Mouse (Mus musculus) midbrain, embryonic 12.5 days (tissue): ENCODE results near the gene Depdc5. TPM values are rescaled to one million over a fixed set of nuclear protein-coding genes. Genes with fewer than 3 reads are reported as not detected.
A peak's percentile ranks its signal among the peaks of the same experiment; 100 is the strongest.

Experiments used
- ATAC-seq: fragments of 200-750 bp; cut with Nextera tagmentation; 2 replicates; pipeline ENCODE4 v1.8.0; 2017; ENCODE audit warnings: low read depth, moderate TSS enrichment, moderate library complexity; ENCODE audit not compliant: low FRiP score
- H3K27ac ChIP-seq: fragments of 300-500 bp; sonication (generic); replicated peaks from 2 replicates; pipeline ENCODE4 v1.5.1; 2016; ENCODE audit warnings: mild to moderate bottlenecking
- H3K27me3 ChIP-seq: fragments of 300-500 bp; sonication (generic); 2 replicates; pipeline ENCODE4 v1.6.1; 2016; ENCODE audit warnings: mild to moderate bottlenecking
- H3K36me3 ChIP-seq: fragments of 300-500 bp; sonication (generic); 2 replicates; pipeline ENCODE4 v1.6.1; 2016
- H3K4me1 ChIP-seq: fragments of 300-500 bp; sonication (generic); 2 replicates; pipeline ENCODE4 v1.6.1; 2016
- H3K4me2 ChIP-seq: fragments of 300-500 bp; sonication (generic); replicated peaks from 2 replicates; pipeline ENCODE4 v1.6.1; 2016; ENCODE audit warnings: mild to moderate bottlenecking, moderate library complexity
- H3K4me3 ChIP-seq: fragments of 300-500 bp; sonication (generic); 2 replicates; pipeline ENCODE4 v1.5.1; 2016; ENCODE audit warnings: mild to moderate bottlenecking
- H3K9ac ChIP-seq: fragments of 300-500 bp; sonication (generic); replicated peaks from 2 replicates; pipeline ENCODE4 v1.6.1; 2016; ENCODE audit warnings: mild to moderate bottlenecking, moderate library complexity
- H3K9me3 ChIP-seq: fragments of 300-500 bp; sonication (generic); 2 replicates; pipeline ENCODE4 v1.6.1; 2016; ENCODE audit warnings: mild to moderate bottlenecking
- WGBS: fragments of 180-500 bp; shearing (Covaris S2); methylation state at CpG from one replicate; pipeline ENCODE4 v1.1.7; 2016; 5-methylcytosine and 5-hydroxymethylcytosine counted together
- polyA plus RNA-seq: library from polyadenylated mRNA; unstranded; fragments of >200 nt; fragmentation: Nextera tagmentation; extraction: Ambion mirVana; gene quantifications from 2 replicates; pipeline ENCODE4 v1.2.1, GENCODE M21; 2016

Gene Depdc5
- polyA plus RNA-seq, 1 experiment from 2014 or later, result 41.6 TPM

GRCm38 (mm10) chr5:32987873-32988272 lies 124.4 kb downstream of the Depdc5 start:
- Histone ChIP-seq H3K4me3 (no peak overlapping the region), H3K27ac (no peak overlapping the region), H3K9me3 (no peaks in the 10 kb centered on the region), H3K9ac (no peak overlapping the region), H3K4me2 (no peak overlapping the region), H3K27me3 (no peaks in the 10 kb centered on the region), H3K4me1 (peaks cover 6% of the 10 kb centered on the region; the same call in 1 of the 2 replicates), H3K36me3 (peaks cover 48% of the 10 kb centered on the region)
- 0 out of 2 replicates have a peak, but pooled peaks have one; percentile 41 for ATAC-seq
- 77% methylated on average over 1 of the region's 1 CpGs for WGBS

- no peak for ATAC-seq
- H3K27me3 ChIP-seq, result no peaks in the 10 kb centered on the region
- no peak overlapping the region for H3K4me3 ChIP-seq
- WGBS, result 84% methylated on average over 13 of the region's 13 CpGs
- no peak overlapping the region for H3K9ac ChIP-seq
- H3K9me3 ChIP-seq, result no peaks in the 10 kb centered on the region
- H3K4me1 ChIP-seq, result peaks cover 8% of the 10 kb centered on the region; the same call in 1 of the 2 replicates
- H3K4me2 ChIP-seq, result no peak overlapping the region
- H3K27ac ChIP-seq, result no peak overlapping the region
- H3K36me3 ChIP-seq, result peaks cover 25% of the 10 kb centered on the region
Observed at GRCm38 (mm10) chr5:32989959-32990640, 126.6 kb downstream of the Depdc5 start.

- 82% methylated on average over 8 of the region's 8 CpGs for WGBS
- H3K9me3 ChIP-seq, result no peaks in the 10 kb centered on the region
- no peak overlapping the region for H3K27ac ChIP-seq
- 0 out of 2 replicates have a peak overlapping the region, but pooled peaks have one; percentile 15 for H3K9ac ChIP-seq
- no peak overlapping the region for H3K4me2 ChIP-seq
- peaks cover 6% of the 10 kb centered on the region; the same call in 1 of the 2 replicates for H3K4me1 ChIP-seq
- no peaks in the 10 kb centered on the region for H3K27me3 ChIP-seq
- H3K36me3 ChIP-seq, result peaks cover 19% of the 10 kb centered on the region
- ATAC-seq, result no peak
- H3K4me3 ChIP-seq, result no peak overlapping the region
Observed at GRCm38 (mm10) chr5:32991152-32991551, 127.7 kb downstream of the Depdc5 start.

GRCm38 (mm10) chr5:32994471-32994870 lies 131.0 kb downstream of the Depdc5 start:
- no peak overlapping the region for H3K9ac ChIP-seq
- H3K4me1 ChIP-seq, result peaks cover 10% of the 10 kb centered on the region; the same call in 1 of the 2 replicates
- 0 out of 2 replicates have a peak, but pooled peaks cover under 1% of the 10 kb centered on the region for H3K36me3 ChIP-seq
- no peaks in the 10 kb centered on the region for H3K9me3 ChIP-seq
- H3K27ac ChIP-seq, result no peak overlapping the region
- 72% methylated on average over 2 of the region's 2 CpGs for WGBS
- H3K4me2 ChIP-seq, result no peak overlapping the region
- H3K27me3 ChIP-seq, result 0 out of 2 replicates have a peak, but pooled peaks cover 1% of the 10 kb centered on the region
- ATAC-seq, result no peak
- H3K4me3 ChIP-seq, result no peak overlapping the region

- peaks cover 10% of the 10 kb centered on the region; the same call in 1 of the 2 replicates for H3K4me1 ChIP-seq
- ATAC-seq, result no peak
Observed at GRCm38 (mm10) chr5:32995756-32996155, 132.3 kb downstream of the Depdc5 start.

GRCm38 (mm10) chr5:32996560-32996959 lies 133.1 kb downstream of the Depdc5 start:
- 87% methylated on average over 1 of the region's 1 CpGs for WGBS
- no peak overlapping the region for H3K4me3 ChIP-seq
- 0 out of 2 replicates have a peak, but pooled peaks cover 4% of the 10 kb centered on the region for H3K27me3 ChIP-seq
- H3K4me2 ChIP-seq, result no peak overlapping the region
- no peak for ATAC-seq
- 0 out of 2 replicates have a peak, but pooled peaks cover 7% of the 10 kb centered on the region for H3K4me1 ChIP-seq
- no peaks in the 10 kb centered on the region for H3K36me3 ChIP-seq
- 0 out of 2 replicates have a peak overlapping the region, but pooled peaks have one; percentile 10 for H3K27ac ChIP-seq
- H3K9me3 ChIP-seq, result no peaks in the 10 kb centered on the region
- no peak overlapping the region for H3K9ac ChIP-seq

More at GRCm38 (mm10) chr5:32995756-32996155, 132.3 kb downstream of the Depdc5 start:
- Histone ChIP-seq H3K9me3 (no peaks in the 10 kb centered on the region), H3K9ac (no peak overlapping the region), H3K4me3 (no peak overlapping the region), H3K27me3 (0 out of 2 replicates have a peak, but pooled peaks cover 4% of the 10 kb centered on the region), H3K27ac (no peak overlapping the region), H3K36me3 (no peaks in the 10 kb centered on the region), H3K4me2 (no peak overlapping the region)
- 91% methylated on average over 4 of the region's 4 CpGs for WGBS

GRCm38 (mm10) chr5:32997686-32998085 lies 134.2 kb downstream of the Depdc5 start:
- H3K27ac ChIP-seq, result no peak overlapping the region
- ATAC-seq, result no peak
- H3K4me2 ChIP-seq, result no peak overlapping the region
- H3K4me3 ChIP-seq, result no peak overlapping the region
- H3K4me1 ChIP-seq, result 0 out of 2 replicates have a peak, but pooled peaks cover 7% of the 10 kb centered on the region
- H3K27me3 ChIP-seq, result 0 out of 2 replicates have a peak, but pooled peaks cover 4% of the 10 kb centered on the region
- H3K9me3 ChIP-seq, result no peaks in the 10 kb centered on the region
- H3K36me3 ChIP-seq, result no peaks in the 10 kb centered on the region
- peak overlapping the region; percentile 20; the same call in 1 of the 2 replicates for H3K9ac ChIP-seq
- 58% methylated on average over 4 of the region's 4 CpGs for WGBS

GRCm38 (mm10) chr5:32998783-32999182 lies 135.3 kb downstream of the Depdc5 start:
- Histone ChIP-seq H3K27me3 (0 out of 2 replicates have a peak, but pooled peaks cover 4% of the 10 kb centered on the region), H3K4me2 (no peak overlapping the region), H3K4me3 (no peak overlapping the region), H3K4me1 (0 out of 2 replicates have a peak, but pooled peaks cover 7% of the 10 kb centered on the region), H3K27ac (no peak overlapping the region), H3K9me3 (no peaks in the 10 kb centered on the region), H3K9ac (no peak overlapping the region), H3K36me3 (no peaks in the 10 kb centered on the region)
- WGBS, result 86% methylated on average over 4 of the region's 4 CpGs
- no peak for ATAC-seq

- no peak overlapping the region for H3K27ac ChIP-seq
- no peaks in the 10 kb centered on the region for H3K9me3 ChIP-seq
- no peak overlapping the region for H3K9ac ChIP-seq
- no peaks in the 10 kb centered on the region for H3K36me3 ChIP-seq
- 92% methylated on average over 5 of the region's 5 CpGs for WGBS
- no peak overlapping the region for H3K4me2 ChIP-seq
- 0 out of 2 replicates have a peak, but pooled peaks cover 4% of the 10 kb centered on the region for H3K27me3 ChIP-seq
- H3K4me3 ChIP-seq, result no peak overlapping the region
- no peak for ATAC-seq
- peaks cover 8% of the 10 kb centered on the region for H3K4me1 ChIP-seq
Observed at GRCm38 (mm10) chr5:33001111-33001510, 137.6 kb downstream of the Depdc5 start.

- H3K9ac ChIP-seq, result no peak overlapping the region
- 87% methylated on average over 5 of the region's 5 CpGs for WGBS
- no peaks in the 10 kb centered on the region for H3K36me3 ChIP-seq
- H3K9me3 ChIP-seq, result no peaks in the 10 kb centered on the region
- H3K4me3 ChIP-seq, result no peak overlapping the region
- ATAC-seq, result no peak
- 0 out of 2 replicates have a peak, but pooled peaks cover 4% of the 10 kb centered on the region for H3K27me3 ChIP-seq
- peaks cover 13% of the 10 kb centered on the region for H3K4me1 ChIP-seq
- no peak overlapping the region for H3K27ac ChIP-seq
- H3K4me2 ChIP-seq, result no peak overlapping the region
Observed at GRCm38 (mm10) chr5:33002781-33003180, 139.3 kb downstream of the Depdc5 start.

GRCm38 (mm10) chr5:33003500-33003899 lies 140.0 kb downstream of the Depdc5 start:
- Histone ChIP-seq H3K4me1 (peaks cover 13% of the 10 kb centered on the region), H3K9me3 (no peaks in the 10 kb centered on the region), H3K4me2 (no peak overlapping the region), H3K27ac (no peak overlapping the region), H3K27me3 (0 out of 2 replicates have a peak, but pooled peaks cover 4% of the 10 kb centered on the region), H3K4me3 (no peak overlapping the region), H3K9ac (no peak overlapping the region), H3K36me3 (no peaks in the 10 kb centered on the region)
- ATAC-seq, result no peak
- WGBS, result 82% methylated on average over 6 of the region's 6 CpGs

- no peak for ATAC-seq
- WGBS, result 88% methylated on average over 4 of the region's 4 CpGs
Observed at GRCm38 (mm10) chr5:33004110-33004509, 140.6 kb downstream of the Depdc5 start.

More at GRCm38 (mm10) chr5:33004110-33004509, 140.6 kb downstream of the Depdc5 start:
- H3K36me3 ChIP-seq, result no peaks in the 10 kb centered on the region
- H3K9ac ChIP-seq, result no peak overlapping the region
- no peak overlapping the region for H3K27ac ChIP-seq
- peaks cover 13% of the 10 kb centered on the region for H3K4me1 ChIP-seq
- H3K9me3 ChIP-seq, result no peaks in the 10 kb centered on the region
- no peak overlapping the region for H3K4me2 ChIP-seq
- 0 out of 2 replicates have a peak, but pooled peaks cover 4% of the 10 kb centered on the region for H3K27me3 ChIP-seq
- no peak overlapping the region for H3K4me3 ChIP-seq
